Mouse (Mus musculus) olfactory bulb, adult 2 months (tissue): ENCODE results near the gene Dll4.

Source experiments
- CTCF ChIP-seq: fragments of 200-500 bp; IDR thresholded peaks from 2 replicates; pipeline ENCODE4 v1.5.1; 2012; ENCODE audit warnings: low read depth, mild to moderate bottlenecking, low read length, moderate library complexity; ENCODE audit not compliant: insufficient read depth
- POLR2A ChIP-seq: fragments of 200-500 bp; IDR thresholded peaks from 2 replicates; pipeline ENCODE4 v1.6.1; 2012; ENCODE audit warnings: mild to moderate bottlenecking, low read depth, low read length, moderate library complexity; ENCODE audit not compliant: insufficient read depth

DNA sequence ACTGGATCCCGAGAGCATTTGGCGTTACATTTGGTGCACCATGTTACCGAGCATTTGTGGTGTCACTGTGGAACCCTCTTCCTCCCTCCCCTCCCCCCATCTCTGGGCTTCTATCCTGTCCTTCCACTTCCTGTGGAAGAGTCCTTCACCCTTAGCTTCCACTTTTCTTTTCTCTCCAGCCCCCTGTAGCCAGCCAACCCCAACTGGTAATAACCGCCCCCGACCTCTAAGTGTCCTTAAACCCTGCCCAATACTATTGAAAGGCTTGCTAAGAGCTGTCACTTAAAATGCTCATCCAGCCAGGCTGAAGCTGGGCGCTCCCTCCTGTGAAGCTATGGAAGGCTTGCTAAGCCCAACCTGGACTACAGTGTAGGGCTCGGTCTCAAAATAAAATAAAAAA, 48.7 kb upstream of the Dll4 start:
- no peak for TF ChIP-seq POLR2A
- TF ChIP-seq CTCF: no peak
